Mouse (Mus musculus): ENCODE results near the gene Aplp2. TPM values are rescaled to one million over a fixed set of nuclear protein-coding genes. Genes with fewer than 3 reads are reported as not detected.
"Not testable (repeated sequence)": the region's sequence is repeated elsewhere in the genome, so short reads cannot be mapped to it uniquely, and the experiment has no call there.

The Aplp2 gene
- polyA plus RNA-seq, 1 experiment, result 78.0 TPM

- TF ChIP-seq POLR2A (IDR thresholded peaks at IDR 0.05; ENCODE audit: low read depth, low read length), result no peak
- TF ChIP-seq CTCF (IDR thresholded peaks at IDR 0.05; ENCODE audit: extremely low read depth, insufficient read depth, insufficient read length, insufficient replicate concordance), result no peak
- Histone ChIP-seq H3K27ac (ENCODE audit: insufficient read depth, low read length) (no peak overlapping the region), H3K4me1 (ENCODE audit: control insufficient read depth, insufficient read depth, insufficient read length) (no peaks in the 10 kb centered on the region), H3K36me3 (ENCODE audit: control insufficient read depth, insufficient read depth, low read length) (no peaks in the 10 kb centered on the region), H3K27me3 (ENCODE audit: control insufficient read depth, insufficient read depth, low read length) (no peaks in the 10 kb centered on the region), H3K4me3 (ENCODE audit: extremely low read depth, insufficient read depth, insufficient read length) (no peak overlapping the region)
- 93% methylated on average over 6 of the region's 6 CpGs for WGBS
- DNase-seq (ENCODE audit: low read depth in 1 of 2, low spot score in 2 of 2), result no peak
Observed at GRCm38 (mm10) chr9:31175346-31175745, 36.3 kb downstream of the Aplp2 start.

GRCm38 (mm10) chr9:31168356-31169093 lies 43.1 kb downstream of the Aplp2 start:
- no peak for DNase-seq (ENCODE audit: low read depth in 1 of 2, low spot score in 2 of 2)
- H3K27ac ChIP-seq (ENCODE audit: insufficient read depth, low read length), result no peak overlapping the region
- H3K36me3 ChIP-seq (ENCODE audit: control insufficient read depth, insufficient read depth, low read length), result peaks cover 7% of the 10 kb centered on the region
- WGBS, result 87% methylated on average over 22 of the region's 22 CpGs
- no peak for TF ChIP-seq CTCF (IDR thresholded peaks at IDR 0.05; ENCODE audit: extremely low read depth, insufficient read depth, insufficient read length, insufficient replicate concordance)
- H3K4me3 ChIP-seq (ENCODE audit: extremely low read depth, insufficient read depth, insufficient read length), result no peak overlapping the region
- no peaks in the 10 kb centered on the region for H3K4me1 ChIP-seq (ENCODE audit: control insufficient read depth, insufficient read depth, insufficient read length)
- H3K27me3 ChIP-seq (ENCODE audit: control insufficient read depth, insufficient read depth, low read length), result no peaks in the 10 kb centered on the region

GRCm38 (mm10) chr9:31167305-31167704 lies 44.3 kb downstream of the Aplp2 start:
- Histone ChIP-seq H3K27me3 (ENCODE audit: control insufficient read depth, insufficient read depth, low read length) (no peaks in the 10 kb centered on the region), H3K36me3 (ENCODE audit: control insufficient read depth, insufficient read depth, low read length) (peaks cover 7% of the 10 kb centered on the region), H3K27ac (ENCODE audit: insufficient read depth, low read length) (no peak overlapping the region), H3K4me3 (ENCODE audit: extremely low read depth, insufficient read depth, insufficient read length) (no peak overlapping the region), H3K4me1 (ENCODE audit: control insufficient read depth, insufficient read depth, insufficient read length) (no peaks in the 10 kb centered on the region)
- DNase-seq (ENCODE audit: low read depth in 1 of 2, low spot score in 2 of 2), result no peak
- TF ChIP-seq POLR2A (IDR thresholded peaks at IDR 0.05; ENCODE audit: low read depth, low read length), result no peak
- TF ChIP-seq CTCF (IDR thresholded peaks at IDR 0.05; ENCODE audit: extremely low read depth, insufficient read depth, insufficient read length, insufficient replicate concordance), result no peak
- WGBS, result 96% methylated on average over 13 of the region's 13 CpGs

DNA sequence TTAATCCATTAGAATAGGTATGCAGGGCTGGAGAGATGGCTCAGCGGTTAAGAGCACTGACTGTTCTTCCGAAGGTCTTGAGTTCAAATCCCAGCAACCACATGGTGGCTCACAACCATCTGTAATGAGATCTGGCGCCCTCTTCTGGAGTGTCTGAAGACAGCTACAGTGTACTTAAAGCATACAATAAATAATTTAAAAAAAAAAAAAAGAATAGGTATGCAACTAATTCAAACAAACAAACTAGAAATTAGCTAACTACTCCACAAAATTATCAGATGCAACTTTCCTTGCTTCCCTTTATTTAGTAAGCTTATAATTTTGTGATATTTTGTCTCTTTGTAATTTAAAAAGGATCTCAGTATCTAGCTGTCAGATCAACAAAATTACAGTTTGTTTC lies 46.1 kb downstream of the Aplp2 start:
- WGBS, result 90% methylated on average over 3 of the region's 3 CpGs
- H3K27ac ChIP-seq (ENCODE audit: insufficient read depth, low read length); DNase-seq (ENCODE audit: low read depth in 1 of 2, low spot score in 2 of 2); H3K27me3 ChIP-seq (ENCODE audit: control insufficient read depth, insufficient read depth, low read length); H3K4me3 ChIP-seq (ENCODE audit: extremely low read depth, insufficient read depth, insufficient read length); H3K4me1 ChIP-seq (ENCODE audit: control insufficient read depth, insufficient read depth, insufficient read length): not testable (repeated sequence)
- peaks cover 11% of the 10 kb centered on the region for H3K36me3 ChIP-seq (ENCODE audit: control insufficient read depth, insufficient read depth, low read length)

GRCm38 (mm10) chr9:31163327-31163726 lies 48.3 kb downstream of the Aplp2 start:
- no peaks in the 10 kb centered on the region for H3K27me3 ChIP-seq (ENCODE audit: control insufficient read depth, insufficient read depth, low read length)
- no peak for DNase-seq (ENCODE audit: low read depth in 1 of 2, low spot score in 2 of 2)
- 16% methylated on average over 1 of the region's 1 CpGs for WGBS
- H3K36me3 ChIP-seq (ENCODE audit: control insufficient read depth, insufficient read depth, low read length), result peaks cover 12% of the 10 kb centered on the region
- no peaks in the 10 kb centered on the region for H3K4me1 ChIP-seq (ENCODE audit: control insufficient read depth, insufficient read depth, insufficient read length)
- no peak for TF ChIP-seq POLR2A (IDR thresholded peaks at IDR 0.05; ENCODE audit: low read depth, low read length)
- no peak for TF ChIP-seq CTCF (IDR thresholded peaks at IDR 0.05; ENCODE audit: extremely low read depth, insufficient read depth, insufficient read length, insufficient replicate concordance)
- H3K27ac ChIP-seq (ENCODE audit: insufficient read depth, low read length), result no peak overlapping the region
- no peak overlapping the region for H3K4me3 ChIP-seq (ENCODE audit: extremely low read depth, insufficient read depth, insufficient read length)

GRCm38 (mm10) chr9:31162911-31163310 lies 48.7 kb downstream of the Aplp2 start:
- Histone ChIP-seq H3K27me3 (ENCODE audit: control insufficient read depth, insufficient read depth, low read length) (no peaks in the 10 kb centered on the region), H3K4me3 (ENCODE audit: extremely low read depth, insufficient read depth, insufficient read length) (no peak overlapping the region), H3K27ac (ENCODE audit: insufficient read depth, low read length) (no peak overlapping the region), H3K4me1 (ENCODE audit: control insufficient read depth, insufficient read depth, insufficient read length) (no peaks in the 10 kb centered on the region), H3K36me3 (ENCODE audit: control insufficient read depth, insufficient read depth, low read length) (peaks cover 13% of the 10 kb centered on the region)
- no peak for TF ChIP-seq CTCF (IDR thresholded peaks at IDR 0.05; ENCODE audit: extremely low read depth, insufficient read depth, insufficient read length, insufficient replicate concordance)
- no peak for TF ChIP-seq POLR2A (IDR thresholded peaks at IDR 0.05; ENCODE audit: low read depth, low read length)
- no peak for DNase-seq (ENCODE audit: low read depth in 1 of 2, low spot score in 2 of 2)
- WGBS, result 9% methylated on average over 1 of the region's 1 CpGs

DNA sequence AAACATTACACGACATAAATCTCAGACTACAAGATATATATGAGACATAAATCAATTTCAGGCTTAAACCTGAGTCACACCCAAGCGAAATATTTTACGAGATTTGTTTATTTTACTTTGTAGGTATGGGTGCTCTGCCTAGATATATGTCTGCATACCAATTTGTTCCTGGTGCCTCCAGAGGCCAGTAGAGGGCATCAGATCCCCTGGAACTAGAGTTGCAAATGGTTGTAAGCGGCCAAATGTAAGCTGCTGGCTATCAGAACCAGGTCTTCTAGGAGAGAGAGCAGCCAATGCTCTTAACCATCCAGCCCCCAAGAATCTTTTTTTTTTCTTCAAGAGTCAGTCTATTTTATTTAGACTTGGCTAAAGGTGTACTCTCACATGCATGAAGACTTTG lies 51.7 kb downstream of the Aplp2 start:
- WGBS, result 92% methylated on average over 4 of the region's 4 CpGs
- TF ChIP-seq POLR2A (IDR thresholded peaks at IDR 0.05; ENCODE audit: low read depth, low read length) (no peak), CTCF (IDR thresholded peaks at IDR 0.05; ENCODE audit: extremely low read depth, insufficient read depth, insufficient read length, insufficient replicate concordance) (no peak)
- Histone ChIP-seq H3K27ac (ENCODE audit: insufficient read depth, low read length) (no peak overlapping the region), H3K4me3 (ENCODE audit: extremely low read depth, insufficient read depth, insufficient read length) (no peak overlapping the region), H3K27me3 (ENCODE audit: control insufficient read depth, insufficient read depth, low read length) (no peaks in the 10 kb centered on the region), H3K4me1 (ENCODE audit: control insufficient read depth, insufficient read depth, insufficient read length) (no peaks in the 10 kb centered on the region), H3K36me3 (ENCODE audit: control insufficient read depth, insufficient read depth, low read length) (peaks cover 12% of the 10 kb centered on the region)
- no peak for DNase-seq (ENCODE audit: low read depth in 1 of 2, low spot score in 2 of 2)

All from spleen, adult 2 months (tissue).